Mouse (Mus musculus): ENCODE measurements at regions not wholly inside any gene's neighbourhood (a gene's known extent, or its start where the extent isn't known, plus 50 kb on each side); places are given as distances from the start of the nearest gene placed in this dataset.

- no peaks in the 10 kb centered on the region for H3K36me3 ChIP-seq (ENCODE audit: control insufficient read depth in 1 of 2, insufficient read depth in 2 of 2, low read length in 2 of 2)
- no peaks in the 10 kb centered on the region for H3K9me3 ChIP-seq (replicated peaks; ENCODE audit: insufficient read depth, low read length)
- no peaks in the 10 kb centered on the region for H3K79me2 ChIP-seq (ENCODE audit: control insufficient read depth, insufficient read depth, low read length, poor library complexity)
- no peak overlapping the region for H3K4me3 ChIP-seq (ENCODE audit: control insufficient read depth in 1 of 2, insufficient read depth in 1 of 2, low read depth in 2 of 2, low read length in 2 of 2)
- no peak for DNase-seq (ENCODE audit: low read depth, low spot score)
- no peaks in the 10 kb centered on the region for H3K4me1 ChIP-seq (ENCODE audit: control insufficient read depth in 1 of 2, insufficient read depth in 2 of 2, low read length in 2 of 2)
- no peak overlapping the region for H3K27ac ChIP-seq (ENCODE audit: control insufficient read depth, low read depth, low read length)
- no peaks in the 10 kb centered on the region for H3K27me3 ChIP-seq (ENCODE audit: control insufficient read depth in 1 of 2, insufficient read depth in 2 of 2, low read length in 2 of 2)
- H3K9ac ChIP-seq (ENCODE audit: control insufficient read depth, low read depth, low read length, poor library complexity, severe bottlenecking), result no peak overlapping the region
- TF ChIP-seq MXI1 (IDR thresholded peaks at IDR 0.05; ENCODE audit: low read depth, low read length) (no peak), KAT2A (conservative IDR thresholded peaks at IDR 0.05; ENCODE audit: low read depth, low read length) (no peak), E2F4 (IDR thresholded peaks at IDR 0.05; ENCODE audit: borderline replicate concordance, low read depth, low read length) (no peak)
Measured at GRCm38 (mm10) chr16:10085429-10085828, 84.6 kb upstream of the Rpl39l start.

- H3K4me1 ChIP-seq (ENCODE audit: control insufficient read depth in 1 of 2, insufficient read depth in 2 of 2, low read length in 2 of 2), result no peaks in the 10 kb centered on the region
- TF ChIP-seq ELF1 (IDR thresholded peaks at IDR 0.05; ENCODE audit: low read depth, low read length), result no peak
- no peak for TF ChIP-seq HCFC1 (IDR thresholded peaks at IDR 0.05; ENCODE audit: low read depth, low read length)
- TF ChIP-seq BHLHE40 (IDR thresholded peaks at IDR 0.05; ENCODE audit: borderline replicate concordance, low read depth, low read length), result no peak
- no peak for TF ChIP-seq ZNF384 (IDR thresholded peaks at IDR 0.05; ENCODE audit: low read depth, low read length)
- no peak for TF ChIP-seq NRF1 (IDR thresholded peaks at IDR 0.05; ENCODE audit: insufficient read depth, low read depth, low read length, poor library complexity, severe bottlenecking)
- no peak for TF ChIP-seq TCF12 (IDR thresholded peaks at IDR 0.05; ENCODE audit: low read depth, low read length)
- TF ChIP-seq EP300 (IDR thresholded peaks at IDR 0.05; ENCODE audit: low read depth in 1 of 2, low read length in 2 of 2), result no peak
- no peak for TF ChIP-seq GATA1 (IDR thresholded peaks at IDR 0.05; ENCODE audit: low read depth, low read length)
- TF ChIP-seq CTCF (IDR thresholded peaks at IDR 0.05 in 2 of 3, conservative IDR thresholded peaks at IDR 0.05 in 1 of 3; ENCODE audit: control insufficient read depth in 1 of 3, insufficient read depth in 1 of 3, low read depth in 2 of 3, low read length in 3 of 3, poor library complexity in 1 of 3, severe bottlenecking in 1 of 3), result no peak
- TF ChIP-seq GABPA (IDR thresholded peaks at IDR 0.05; ENCODE audit: low read depth, low read length), result no peak
- TF ChIP-seq ZKSCAN1 (IDR thresholded peaks at IDR 0.05; ENCODE audit: low read depth, low read length), result no peak
- no peak for TF ChIP-seq TBP (IDR thresholded peaks at IDR 0.05; ENCODE audit: low read depth, low read length)
- no peak for TF ChIP-seq NELFE (IDR thresholded peaks at IDR 0.05; ENCODE audit: low read depth, low read length)
- no peak for TF ChIP-seq MYC (IDR thresholded peaks at IDR 0.05; ENCODE audit: low read depth, low read length)
- TF ChIP-seq SMC3 (IDR thresholded peaks at IDR 0.05; ENCODE audit: low read depth, low read length), result no peak
Measured at GRCm38 (mm10) chr16:10081751-10082150, 86.4 kb upstream of the Grin2a start.

More at GRCm38 (mm10) chr16:10081751-10082150, 86.4 kb upstream of the Grin2a start:
- H3K27ac ChIP-seq (ENCODE audit: control insufficient read depth, low read depth, low read length), result no peak overlapping the region
- H3K9ac ChIP-seq (ENCODE audit: control insufficient read depth, low read depth, low read length, poor library complexity, severe bottlenecking), result no peak overlapping the region
- no peaks in the 10 kb centered on the region for H3K79me2 ChIP-seq (ENCODE audit: control insufficient read depth, insufficient read depth, low read length, poor library complexity)
- DNase-seq (ENCODE audit: low read depth, low spot score), result no peak
- H3K36me3 ChIP-seq (ENCODE audit: control insufficient read depth in 1 of 2, insufficient read depth in 2 of 2, low read length in 2 of 2), result no peaks in the 10 kb centered on the region
- no peaks in the 10 kb centered on the region for H3K9me3 ChIP-seq (replicated peaks; ENCODE audit: insufficient read depth, low read length)
- no peaks in the 10 kb centered on the region for H3K27me3 ChIP-seq (ENCODE audit: control insufficient read depth in 1 of 2, insufficient read depth in 2 of 2, low read length in 2 of 2)
- H3K4me3 ChIP-seq (ENCODE audit: control insufficient read depth in 1 of 2, insufficient read depth in 1 of 2, low read depth in 2 of 2, low read length in 2 of 2), result no peak overlapping the region

All from MEL (cell line).